Mouse (Mus musculus): ENCODE results near the gene Zdhhc19. TPM values are rescaled to one million over a fixed set of nuclear protein-coding genes. Genes with fewer than 3 reads are reported as not detected.

The Zdhhc19 gene
- total and polyA plus RNA-seq, 3 experiments = 0.58 to 1.4 TPM; not detected in 1

DNA sequence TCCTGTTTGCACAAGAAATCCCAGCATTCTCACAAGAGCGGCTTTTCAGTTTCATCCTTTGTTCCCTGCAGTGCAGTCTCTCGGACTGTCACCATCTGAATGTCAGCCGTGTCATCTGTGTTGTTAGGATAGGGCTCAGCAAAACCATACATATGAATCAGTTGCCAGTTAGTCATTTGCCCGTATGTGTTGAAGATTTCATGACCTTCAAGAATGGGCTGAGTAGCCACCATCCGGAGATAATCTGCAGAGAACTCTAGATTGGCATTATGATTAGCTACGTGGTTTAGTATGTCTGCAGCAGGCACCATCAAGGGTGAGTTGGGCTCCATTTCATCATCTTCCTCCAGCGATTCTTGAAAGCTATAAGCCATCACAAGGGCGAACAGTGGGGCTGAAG, 95.5 kb downstream of the Zdhhc19 start:
- Histone ChIP-seq H3K27me3 (ENCODE audit: control insufficient read depth in 1 of 2, insufficient read depth in 2 of 2, low read length in 2 of 2) (peaks cover 7 to 9% of the 10 kb centered on the region in 2 experiments; a peak in 3 of 4 replicates), H3K36me3 (ENCODE audit: control insufficient read depth in 1 of 2, insufficient read depth in 2 of 2, low read length in 2 of 2) (peaks cover 0 to 2% of the 10 kb centered on the region in 2 experiments; a peak in 1 of 4 replicates), H3K27ac (ENCODE audit: control insufficient read depth, low read depth, low read length) (no peak overlapping the region), H3K9me3 (replicated peaks; ENCODE audit: insufficient read depth, low read length) (no peaks in the 10 kb centered on the region), H3K4me3 (ENCODE audit: control insufficient read depth in 1 of 2, insufficient read depth in 1 of 2, low read depth in 2 of 2, low read length in 2 of 2) (no peak overlapping the region), H3K9ac (ENCODE audit: control insufficient read depth, low read depth, low read length, poor library complexity, severe bottlenecking) (no peak overlapping the region), H3K79me2 (ENCODE audit: control insufficient read depth, insufficient read depth, low read length, poor library complexity) (no peaks in the 10 kb centered on the region), H3K4me1 (ENCODE audit: control insufficient read depth in 1 of 2, insufficient read depth in 2 of 2, low read length in 2 of 2) (peaks cover 2 to 12% of the 10 kb centered on the region in 2 experiments; a peak in 3 of 4 replicates)
- DNase-seq (ENCODE audit: low read depth, low spot score) = no peak
- TF ChIP-seq SMC3 (IDR thresholded peaks at IDR 0.05; ENCODE audit: low read depth, low read length) (no peak), GABPA (IDR thresholded peaks at IDR 0.05; ENCODE audit: low read depth, low read length) (no peak), USF2 (IDR thresholded peaks at IDR 0.05; ENCODE audit: borderline replicate concordance in 1 of 2, insufficient read depth in 1 of 2, low read depth in 1 of 2, low read length in 2 of 2) (no peak), ELF1 (IDR thresholded peaks at IDR 0.05; ENCODE audit: low read depth, low read length) (no peak), USF1 (IDR thresholded peaks at IDR 0.05; ENCODE audit: low read depth, low read length) (no peak)

DNA sequence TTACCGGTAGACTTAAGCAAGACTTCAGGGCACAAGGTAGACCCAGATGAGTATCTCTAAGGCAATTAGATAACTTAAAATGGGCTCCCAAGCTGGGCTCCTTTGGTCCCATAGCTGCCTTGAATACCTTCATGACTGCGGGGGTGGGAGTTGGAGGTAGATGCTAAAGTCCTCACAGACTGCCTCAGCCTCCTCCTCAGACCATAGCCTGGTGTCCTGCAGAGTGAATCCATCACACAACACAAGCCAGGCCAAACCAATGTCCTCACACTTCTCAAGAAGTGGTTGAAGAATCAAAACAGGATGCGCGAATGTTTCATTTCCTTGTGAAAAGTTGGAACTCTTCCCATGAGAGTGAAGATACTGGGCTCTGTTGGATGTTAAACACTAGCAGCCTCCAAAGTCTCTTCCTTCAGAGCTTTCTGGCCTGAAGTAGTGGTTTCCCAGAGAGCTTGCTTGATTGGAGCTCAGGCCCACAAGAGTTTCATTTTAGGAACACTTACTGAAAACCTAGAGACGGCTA, 97.3 kb downstream of the Zdhhc19 start:
- Histone ChIP-seq H3K27me3 (ENCODE audit: control insufficient read depth in 1 of 2, insufficient read depth in 2 of 2, low read length in 2 of 2) (peaks cover 7 to 8% of the 10 kb centered on the region in 2 experiments; a peak in 3 of 4 replicates), H3K9me3 (replicated peaks; ENCODE audit: insufficient read depth, low read length) (no peaks in the 10 kb centered on the region), H3K36me3 (ENCODE audit: control insufficient read depth in 1 of 2, insufficient read depth in 2 of 2, low read length in 2 of 2) (no peaks in the 10 kb centered on the region), H3K27ac (ENCODE audit: control insufficient read depth, low read depth, low read length) (no peak overlapping the region), H3K79me2 (ENCODE audit: control insufficient read depth, insufficient read depth, low read length, poor library complexity) (no peaks in the 10 kb centered on the region), H3K4me1 (ENCODE audit: control insufficient read depth in 1 of 2, insufficient read depth in 2 of 2, low read length in 2 of 2) (peaks cover 0 to 11% of the 10 kb centered on the region in 2 experiments; a peak in 3 of 4 replicates), H3K9ac (ENCODE audit: control insufficient read depth, low read depth, low read length, poor library complexity, severe bottlenecking) (no peak overlapping the region), H3K4me3 (ENCODE audit: control insufficient read depth in 1 of 2, insufficient read depth in 1 of 2, low read depth in 2 of 2, low read length in 2 of 2) (no peak overlapping the region)
- DNase-seq (ENCODE audit: low read depth, low spot score) = no peak
- TF ChIP-seq HCFC1 (IDR thresholded peaks at IDR 0.05; ENCODE audit: low read depth, low read length) = no peak
- TF ChIP-seq MXI1 (IDR thresholded peaks at IDR 0.05; ENCODE audit: low read depth, low read length) = no peak
- TF ChIP-seq UBTF (IDR thresholded peaks at IDR 0.05; ENCODE audit: borderline replicate concordance, insufficient read depth, low read depth, low read length) = no peak
- no peak for TF ChIP-seq CTCF (IDR thresholded peaks at IDR 0.05 in 2 of 3, conservative IDR thresholded peaks at IDR 0.05 in 1 of 3; ENCODE audit: control insufficient read depth in 1 of 3, insufficient read depth in 1 of 3, low read depth in 2 of 3, low read length in 3 of 3, poor library complexity in 1 of 3, severe bottlenecking in 1 of 3)
- no peak for TF ChIP-seq ZKSCAN1 (IDR thresholded peaks at IDR 0.05; ENCODE audit: low read depth, low read length)
- TF ChIP-seq RCOR1 (IDR thresholded peaks at IDR 0.05; ENCODE audit: low read depth, low read length) = no peak
- no peak for TF ChIP-seq GABPA (IDR thresholded peaks at IDR 0.05; ENCODE audit: low read depth, low read length)
- no peak for TF ChIP-seq USF1 (IDR thresholded peaks at IDR 0.05; ENCODE audit: low read depth, low read length)
- no peak for TF ChIP-seq TCF12 (IDR thresholded peaks at IDR 0.05; ENCODE audit: low read depth, low read length)
- no peak for TF ChIP-seq MYC (IDR thresholded peaks at IDR 0.05; ENCODE audit: low read depth, low read length)
- TF ChIP-seq E2F4 (IDR thresholded peaks at IDR 0.05; ENCODE audit: borderline replicate concordance, low read depth, low read length) = no peak
- no peak for TF ChIP-seq EP300 (IDR thresholded peaks at IDR 0.05; ENCODE audit: low read depth in 1 of 2, low read length in 2 of 2)
- no peak for TF ChIP-seq MAX (IDR thresholded peaks at IDR 0.05; ENCODE audit: low read length)
- TF ChIP-seq JUND (IDR thresholded peaks at IDR 0.05; ENCODE audit: low read depth, low read length) = no peak
- no peak for TF ChIP-seq RAD21 (IDR thresholded peaks at IDR 0.05; ENCODE audit: low read depth, low read length)
- no peak for TF ChIP-seq SMC3 (IDR thresholded peaks at IDR 0.05; ENCODE audit: low read depth, low read length)
- TF ChIP-seq MYB (IDR thresholded peaks at IDR 0.05; ENCODE audit: low read depth, low read length) = no peak
- TF ChIP-seq CHD2 (IDR thresholded peaks at IDR 0.05; ENCODE audit: low read length) = no peak
- no peak for TF ChIP-seq POLR2A (IDR thresholded peaks at IDR 0.05; ENCODE audit: control insufficient read depth in 1 of 2, insufficient read depth in 1 of 2, low read depth in 1 of 2, low read length in 2 of 2, poor library complexity in 1 of 2)

Data from MEL (cell line).